Mouse (Mus musculus) CH12.LX (cell line): ENCODE data around the gene Tssk4.

Source experiments
- CHD2 ChIP-seq: IDR thresholded peaks from 2 replicates; pipeline ENCODE4 v1.6.1; 2011; ENCODE audit warnings: low read length, improper control_type of control experiment
- CTCF ChIP-seq, 2 experiments: IDR thresholded peaks in 1 of 2; conservative IDR thresholded peaks in 1 of 2; 2 replicates each; pipeline ENCODE4 v1.5.1; 2011 to 2012; ENCODE audit warnings: low read depth in 2 of 2, low read length in 2 of 2, improper control_type of control experiment in 1 of 2, inconsistent platforms in 1 of 2, mild to moderate bottlenecking in 1 of 2, moderate library complexity in 1 of 2
- MXI1 ChIP-seq: IDR thresholded peaks from 2 replicates; pipeline ENCODE4 v1.6.1; 2011; ENCODE audit warnings: mild to moderate bottlenecking, low read depth, low read length, improper control_type of control experiment
- MYC ChIP-seq: IDR thresholded peaks from 2 replicates; pipeline ENCODE4 v1.6.1; 2011; ENCODE audit warnings: low read depth, mild to moderate bottlenecking, improper control_type of control experiment, low read length
- POLR2A ChIP-seq: IDR thresholded peaks from 2 replicates; pipeline ENCODE4 v1.6.1; 2011; ENCODE audit warnings: low read depth, mild to moderate bottlenecking, improper control_type of control experiment, low read length
- SMC3 ChIP-seq: IDR thresholded peaks from 2 replicates; pipeline ENCODE4 v1.6.1; 2011; ENCODE audit warnings: low read depth, low read length, improper control_type of control experiment
- ZKSCAN1 ChIP-seq: IDR thresholded peaks from 2 replicates; pipeline ENCODE4 v1.6.1; 2012; ENCODE audit warnings: low read depth, inconsistent platforms, low read length, improper control_type of control experiment, borderline replicate concordance

DNA sequence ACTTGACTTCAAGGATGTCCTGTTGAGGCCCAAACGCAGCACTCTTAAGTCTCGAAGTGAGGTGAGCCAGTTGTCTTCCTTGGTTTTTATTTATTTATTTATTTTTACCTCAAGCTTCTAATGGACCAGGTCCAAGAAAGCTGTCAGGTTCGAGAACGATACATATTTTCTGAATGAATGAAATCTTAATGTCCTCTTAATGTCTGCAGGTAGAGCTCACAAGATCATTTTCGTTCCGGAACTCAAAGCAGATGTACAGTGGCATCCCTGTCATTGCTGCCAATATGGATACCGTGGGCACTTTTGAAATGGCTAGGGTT, 22.7 kb downstream of the Tssk4 start:
- TF ChIP-seq SMC3: no peak
- TF ChIP-seq CTCF (conservative IDR thresholded peaks at IDR 0.05 in 1 of 2, IDR thresholded peaks at IDR 0.05 in 1 of 2; ENCODE audit: low read depth in 2 of 2, low read length in 2 of 2): no peak
- TF ChIP-seq POLR2A: no peak
- no peak for TF ChIP-seq MXI1
- TF ChIP-seq ZKSCAN1: no peak
- no peak for TF ChIP-seq MYC
- TF ChIP-seq CHD2: no peak
